23 mouse cellular contexts compared by ENCODE assay signal in genomic region chr12:16646780-16647409, GRCm38 (mm10). TPM values are rescaled to one million over a fixed set of nuclear protein-coding genes. Genes with fewer than 3 reads are reported as not detected.
A peak's percentile ranks its signal among the peaks of the same experiment; 100 is the strongest.
DNase-seq lines count a peak whose midpoint lies in the region; ATAC-seq and TF ChIP-seq lines count a peak whose summit lies in the region.
"Had no signal": no experiment of that assay in that cellular context is flagged by ENCODE, and none has a peak within 500 bp of the region (broad histone marks: within the 10 kb centered on the region; RNA-seq: fewer than 3 reads in every experiment).

No protein-coding gene starts in this region.

- DNase-seq in embryonic facial prominence, embryonic 14.5 days (ENCODE audit: low spot score): peak; percentile 35
- DNase-seq in embryonic facial prominence, embryonic 10.5 days (ENCODE audit: low spot score): no peak
- peak; percentile 44 to 58 for DNase-seq in heart, adult 2 months
- DNase-seq in heart, adult 8-10 months (ENCODE audit: low spot score): no peak
- DNase-seq in kidney, adult 11 months: peak; percentile 22
- DNase-seq in gastrocnemius, postnatal 36 days: peak; percentile 39 to 54
- DNase-seq in thymus, postnatal 25 days: no peak
- DNase-seq: adrenal gland, postnatal 10 days; cerebellum, adult 11 months; cerebellum, adult 8-10 months; cerebellum, postnatal 36 days; heart, postnatal 4 days had no signal

- H3K9ac ChIP-seq in embryonic facial prominence, embryonic 14.5 days (ENCODE audit: low read depth, low read length): no peak overlapping the region
- H3K9ac ChIP-seq in heart, adult 2 months (ENCODE audit: low read depth, low read length): peak overlapping the region; percentile 77
- H3K9ac ChIP-seq in kidney, embryonic 14.5 days (ENCODE audit: low read depth, low read length): no peak overlapping the region
- H3K9ac ChIP-seq: embryonic facial prominence, embryonic 15.5 days; heart, embryonic 15.5 days; hindbrain, embryonic 13.5 days; intestine, embryonic 15.5 days had no signal

- H3K36me3 ChIP-seq in embryonic facial prominence, embryonic 14.5 days (ENCODE audit: control insufficient read depth, insufficient read depth, low read length): no peaks in the 10 kb centered on the region
- H3K36me3 ChIP-seq in embryonic facial prominence, embryonic 10.5 days (replicated peaks): no peaks in the 10 kb centered on the region
- H3K36me3 ChIP-seq in heart, adult 2 months (ENCODE audit: control insufficient read depth, insufficient read depth, low read length): no peaks in the 10 kb centered on the region; the same call in 1 of the 2 replicates
- no peaks in the 10 kb centered on the region for H3K36me3 ChIP-seq in kidney, embryonic 14.5 days (ENCODE audit: control insufficient read depth, insufficient read depth, low read length)
- H3K36me3 ChIP-seq: embryonic facial prominence, embryonic 15.5 days; forebrain, embryonic 10.5 days; heart, embryonic 15.5 days; hindbrain, embryonic 13.5 days; intestine, embryonic 15.5 days had no signal

- TF ChIP-seq CTCF in heart, adult 2 months (IDR thresholded peaks at IDR 0.05): no peak

- peaks cover 4% of the 10 kb centered on the region; the same call in 1 of the 2 replicates for H3K4me1 ChIP-seq in embryonic facial prominence, embryonic 14.5 days (ENCODE audit: control insufficient read depth, insufficient read depth, low read length)
- H3K4me1 ChIP-seq in embryonic facial prominence, embryonic 10.5 days: peaks cover 16% of the 10 kb centered on the region
- H3K4me1 ChIP-seq in heart, adult 2 months (ENCODE audit: control insufficient read depth, insufficient read depth, low read length): peaks cover 5% of the 10 kb centered on the region
- H3K4me1 ChIP-seq in kidney, embryonic 14.5 days (ENCODE audit: control insufficient read depth, insufficient read depth, low read length): no peaks in the 10 kb centered on the region
- H3K4me1 ChIP-seq: intestine, embryonic 15.5 days had no signal

- H3K27ac ChIP-seq in embryonic facial prominence, embryonic 14.5 days (replicated peaks; ENCODE audit: low read depth, low read length): no peak overlapping the region
- H3K27ac ChIP-seq in embryonic facial prominence, embryonic 10.5 days (replicated peaks): no peak overlapping the region; the same call in 1 of the 2 replicates
- peak overlapping the region; percentile 85 for H3K27ac ChIP-seq in heart, adult 2 months
- no peak overlapping the region for H3K27ac ChIP-seq in kidney, embryonic 14.5 days (ENCODE audit: low read depth, low read length)
- H3K27ac ChIP-seq: embryonic facial prominence, embryonic 15.5 days; forebrain, embryonic 10.5 days; heart, embryonic 15.5 days; hindbrain, embryonic 13.5 days; intestine, embryonic 15.5 days; kidney, postnatal 0 days had no signal

- no peak overlapping the region for H3K4me3 ChIP-seq in embryonic facial prominence, embryonic 14.5 days (ENCODE audit: low read depth, low read length)
- no peak overlapping the region for H3K4me3 ChIP-seq in embryonic facial prominence, embryonic 10.5 days
- peak overlapping the region; percentile 46 for H3K4me3 ChIP-seq in heart, adult 2 months
- no peak overlapping the region for H3K4me3 ChIP-seq in kidney, embryonic 14.5 days (ENCODE audit: low read length)
- H3K4me3 ChIP-seq: embryonic facial prominence, embryonic 15.5 days; erythroblast, embryonic 14.5 days; forebrain, embryonic 10.5 days; heart, embryonic 15.5 days; hindbrain, embryonic 13.5 days; intestine, embryonic 15.5 days had no signal

- H3K79me2 ChIP-seq in heart, adult 2 months (replicated peaks; ENCODE audit: control insufficient read depth, insufficient read depth, low read length): no peaks in the 10 kb centered on the region

- H3K4me2 ChIP-seq in embryonic facial prominence, embryonic 14.5 days (ENCODE audit: low read depth, low read length): no peak overlapping the region
- no peak overlapping the region for H3K4me2 ChIP-seq in kidney, embryonic 14.5 days (replicated peaks; ENCODE audit: low read depth, low read length)
- H3K4me2 ChIP-seq: embryonic facial prominence, embryonic 15.5 days; heart, embryonic 15.5 days; hindbrain, embryonic 13.5 days; intestine, embryonic 15.5 days had no signal

- WGBS in embryonic facial prominence, embryonic 14.5 days: 35% methylated on average over 9 of the region's 9 CpGs
- WGBS in embryonic facial prominence, embryonic 10.5 days: 48% methylated on average over 9 of the region's 9 CpGs
- 32% methylated on average over 9 of the region's 9 CpGs for WGBS in heart, adult 2 months
- WGBS in kidney, embryonic 14.5 days: 55% methylated on average over 9 of the region's 9 CpGs

- intact Hi-C loops in heart, adult 2 months (cut with DNase I): no loop called here
- intact Hi-C loops in gastrocnemius, postnatal 36 days (cut with DNase I): no loop called here

- peak; percentile 79 for TF ChIP-seq POLR2A in heart, adult 2 months (IDR thresholded peaks at IDR 0.05; ENCODE audit: insufficient read depth, low read depth, low read length)

- no peaks in the 10 kb centered on the region for H3K9me3 ChIP-seq in embryonic facial prominence, embryonic 14.5 days (ENCODE audit: control insufficient read depth, low read length)
- no peaks in the 10 kb centered on the region for H3K9me3 ChIP-seq in embryonic facial prominence, embryonic 10.5 days
- no peaks in the 10 kb centered on the region for H3K9me3 ChIP-seq in kidney, embryonic 14.5 days (ENCODE audit: control insufficient read depth, low read length)
- H3K9me3 ChIP-seq: embryonic facial prominence, embryonic 15.5 days; forebrain, embryonic 10.5 days; heart, embryonic 15.5 days; hindbrain, embryonic 13.5 days; intestine, embryonic 15.5 days had no signal

- H3K27me3 ChIP-seq in embryonic facial prominence, embryonic 14.5 days (replicated peaks; ENCODE audit: control insufficient read depth, insufficient read depth, low read length): no peaks in the 10 kb centered on the region; the same call in 1 of the 2 replicates
- peaks cover 4% of the 10 kb centered on the region; the same call in 1 of the 2 replicates for H3K27me3 ChIP-seq in embryonic facial prominence, embryonic 10.5 days (replicated peaks; ENCODE audit: low read depth, poor library complexity, severe bottlenecking)
- no peaks in the 10 kb centered on the region for H3K27me3 ChIP-seq in heart, adult 2 months (ENCODE audit: control insufficient read depth, insufficient read depth, low read length)
- H3K27me3 ChIP-seq in kidney, embryonic 14.5 days (ENCODE audit: control insufficient read depth, insufficient read depth, low read length): no peaks in the 10 kb centered on the region
- H3K27me3 ChIP-seq: heart, embryonic 15.5 days had no signal

- no peak for ATAC-seq in embryonic facial prominence, embryonic 14.5 days (ENCODE audit: low read depth)
- ATAC-seq in kidney, embryonic 14.5 days (ENCODE audit: low FRiP score, low TSS enrichment): no peak
- ATAC-seq: forebrain, embryonic 14.5 days; intestine, embryonic 15.5 days had no signal

- TF ChIP-seq EP300 in heart, adult 2 months (IDR thresholded peaks at IDR 0.05; ENCODE audit: insufficient read depth, low read depth, low read length): 0 out of 2 replicates have a peak, but pooled peaks have one; percentile 49

RNA-seq across cellular contexts. Expression of gene Ntsr2, which starts 6.3 kb away (rescaled TPM):
- polyA plus RNA-seq in embryonic facial prominence, embryonic 14.5 days (2014; fragmentation: Nextera tagmentation; extraction: Ambion mirVana): 0.22 TPM in 1 of 2 replicates, not detected in the other
- polyA plus RNA-seq in embryonic facial prominence, embryonic 10.5 days (2016; fragmentation: Nextera tagmentation; extraction: Ambion mirVana): not detected in 2 replicates
- 1 to 10 TPM; 7.9 to 9.3 TPM for total RNA-seq in heart, adult 2 months (2021)
- 15.1 and 20.5 TPM in 2 replicates for polyA plus RNA-seq in heart, adult 2 months (2012; rRNA removed)
- 1 to 10 TPM; 6.5 to 7.8 (median 6.8) TPM for total RNA-seq in heart, adult 8-10 months (2022)
- polyA plus RNA-seq in kidney, embryonic 14.5 days (2014; fragmentation: Nextera tagmentation; extraction: Ambion mirVana): 0.64 and 0.76 TPM in 2 replicates
- 1 to 10 TPM; 2.2 to 2.6 TPM for total RNA-seq in gastrocnemius, postnatal 36 days (2021)
- total RNA-seq: MEL had no signal
- polyA plus RNA-seq: C2C12; embryonic facial prominence, embryonic 15.5 days; erythroblast, embryonic 14.5 days; forebrain, embryonic 10.5 days had no signal

RNA-seq across cellular contexts. Expression of gene Lpin1, which starts 36.1 kb away (rescaled TPM):
- polyA plus RNA-seq in embryonic facial prominence, embryonic 14.5 days (2014; fragmentation: Nextera tagmentation; extraction: Ambion mirVana): 7.1 and 7.5 TPM in 2 replicates
- 6.2 and 6.7 TPM in 2 replicates for polyA plus RNA-seq in embryonic facial prominence, embryonic 10.5 days (2016; fragmentation: Nextera tagmentation; extraction: Ambion mirVana)
- total RNA-seq in heart, adult 2 months (2021): 100 to 1,000 TPM; 160 to 171 TPM
- polyA plus RNA-seq in heart, adult 2 months (2012; rRNA removed): 96.8 and 110 TPM in 2 replicates
- 100 to 1,000 TPM; 152 to 176 (median 162) TPM for total RNA-seq in heart, adult 8-10 months (2022)
- 3.5 and 6.1 TPM in 2 replicates for polyA plus RNA-seq in kidney, embryonic 14.5 days (2014; fragmentation: Nextera tagmentation; extraction: Ambion mirVana)
- 100 to 1,000 TPM; 227 to 246 TPM for total RNA-seq in gastrocnemius, postnatal 36 days (2021)

Comparison
In these comparisons a context has a peak if more than half of its experiments do, and no peak if none do; other contexts are left out.
1. DNase-seq: peak in embryonic facial prominence, embryonic 14.5 days (single experiment), heart, adult 2 months (2 of 2), kidney, adult 11 months (single experiment) and gastrocnemius, postnatal 36 days (2 of 2); none in embryonic facial prominence, embryonic 10.5 days (single experiment), heart, adult 8-10 months (single experiment) and thymus, postnatal 25 days (single experiment).
2. RNA of gene Lpin1, which starts 36.1 kb away (polyA plus RNA-seq): 96.8 to 110 TPM in heart, adult 2 months; 7.1 to 7.5 TPM in embryonic facial prominence, embryonic 14.5 days, 6.2 to 6.7 TPM in embryonic facial prominence, embryonic 10.5 days and 3.5 to 6.1 TPM in kidney, embryonic 14.5 days; every median in the first group is over 10 times any median in the second.